Comparison of ENCODE assay signal across 15 mouse cellular contexts in genomic region chr7:73564131-73564530, GRCm38 (mm10).
"Had no signal": no experiment of that assay in that cellular context is flagged by ENCODE, and none has a peak within 500 bp of the region (broad histone marks: within the 10 kb centered on the region; RNA-seq: fewer than 3 reads in every experiment).

No protein-coding gene starts in this region.

- H3K36me3 ChIP-seq: limb, embryonic 13.5 days; lung, embryonic 15.5 days; midbrain, embryonic 12.5 days; neural tube, embryonic 13.5 days had no signal

- H3K27ac ChIP-seq: limb, embryonic 13.5 days; lung, embryonic 15.5 days; midbrain, embryonic 12.5 days; neural tube, embryonic 13.5 days had no signal

- H3K9ac ChIP-seq: limb, embryonic 13.5 days; lung, embryonic 15.5 days; midbrain, embryonic 12.5 days; neural tube, embryonic 13.5 days had no signal

- H3K27me3 ChIP-seq: limb, embryonic 13.5 days; lung, embryonic 15.5 days; midbrain, embryonic 12.5 days; neural tube, embryonic 13.5 days had no signal

- H3K9me3 ChIP-seq: limb, embryonic 13.5 days; lung, embryonic 15.5 days; midbrain, embryonic 12.5 days; neural tube, embryonic 13.5 days had no signal

- H3K4me3 ChIP-seq: limb, embryonic 13.5 days; lung, embryonic 15.5 days; midbrain, embryonic 12.5 days; neural tube, embryonic 13.5 days had no signal

- H3K4me2 ChIP-seq: limb, embryonic 13.5 days; liver, embryonic 11.5 days; lung, embryonic 15.5 days; midbrain, embryonic 12.5 days; neural tube, embryonic 13.5 days had no signal

- DNase-seq: layer of hippocampus, adult 9-11 months; layer of hippocampus, postnatal 36 days; retina, postnatal 1 day; right cerebral cortex, postnatal 4 days; spleen, adult 18-20 months; thymus, adult 18-20 months; thymus, postnatal 14 days had no signal

- ATAC-seq: inflammation-experienced regulatory T-cells, adult 6 months; intestine, postnatal 0 days; midbrain, embryonic 16.5 days had no signal
